25 mouse cellular contexts compared by ENCODE assay signal in genomic region chr3:101073384-101073783, GRCm38 (mm10). TPM values are rescaled to one million over a fixed set of nuclear protein-coding genes. Genes with fewer than 3 reads are reported as not detected.
A peak's percentile ranks its signal among the peaks of the same experiment; 100 is the strongest.
DNase-seq lines count a peak whose midpoint lies in the region; ATAC-seq and TF ChIP-seq lines count a peak whose summit lies in the region.
"Had no signal": no experiment of that assay in that cellular context is flagged by ENCODE, and none has a peak within 500 bp of the region (broad histone marks: within the 10 kb centered on the region; RNA-seq: fewer than 3 reads in every experiment).

No protein-coding gene starts in this region.

- H3K4me3 ChIP-seq in embryonic facial prominence, embryonic 11.5 days (ENCODE audit: low read depth, low read length): no peak overlapping the region
- no peak overlapping the region for H3K4me3 ChIP-seq in embryonic facial prominence, embryonic 10.5 days
- H3K4me3 ChIP-seq in midbrain, embryonic 11.5 days (ENCODE audit: low read depth, low read length): no peak overlapping the region
- H3K4me3 ChIP-seq in midbrain, postnatal 0 days (ENCODE audit: low read depth, low read length): no peak overlapping the region
- H3K4me3 ChIP-seq: heart, adult 2 months; left cerebral cortex, adult 2 months; limb, embryonic 10.5 days; midbrain, embryonic 13.5 days; myocyte; neural tube, embryonic 15.5 days had no signal

- H3K27me3 ChIP-seq in embryonic facial prominence, embryonic 11.5 days (ENCODE audit: control insufficient read depth, insufficient read depth, low read length): no peaks in the 10 kb centered on the region
- no peaks in the 10 kb centered on the region for H3K27me3 ChIP-seq in embryonic facial prominence, embryonic 10.5 days (replicated peaks; ENCODE audit: low read depth, poor library complexity, severe bottlenecking)
- no peaks in the 10 kb centered on the region for H3K27me3 ChIP-seq in midbrain, embryonic 11.5 days (ENCODE audit: control insufficient read depth, insufficient read depth, low read length)
- H3K27me3 ChIP-seq in midbrain, postnatal 0 days (ENCODE audit: insufficient read depth, low read length): no peaks in the 10 kb centered on the region
- H3K27me3 ChIP-seq: midbrain, embryonic 13.5 days; neural tube, embryonic 15.5 days had no signal

- 78% methylated on average over 9 of the region's 9 CpGs for WGBS in embryonic facial prominence, embryonic 11.5 days
- 85% methylated on average over 9 of the region's 9 CpGs for WGBS in embryonic facial prominence, embryonic 10.5 days
- 92% methylated on average over 9 of the region's 9 CpGs for WGBS in midbrain, embryonic 11.5 days
- WGBS in midbrain, postnatal 0 days: 83% methylated on average over 9 of the region's 9 CpGs

- H3K4me1 ChIP-seq in embryonic facial prominence, embryonic 11.5 days (ENCODE audit: control insufficient read depth, insufficient read depth, low read length): peaks cover 3% of the 10 kb centered on the region; the same call in 1 of the 2 replicates
- H3K4me1 ChIP-seq in embryonic facial prominence, embryonic 10.5 days: peaks cover 63% of the 10 kb centered on the region
- peaks cover 35% of the 10 kb centered on the region for H3K4me1 ChIP-seq in midbrain, embryonic 11.5 days (ENCODE audit: control insufficient read depth, insufficient read depth, low read length)
- peaks cover 17% of the 10 kb centered on the region; the same call in 1 of the 2 replicates for H3K4me1 ChIP-seq in midbrain, postnatal 0 days (ENCODE audit: insufficient read depth, low read length)

- no peak overlapping the region for H3K4me2 ChIP-seq in embryonic facial prominence, embryonic 11.5 days (ENCODE audit: low read depth, low read length)
- no peak overlapping the region for H3K4me2 ChIP-seq in midbrain, embryonic 11.5 days
- H3K4me2 ChIP-seq in midbrain, postnatal 0 days (ENCODE audit: low read depth, low read length, poor library complexity, severe bottlenecking): no peak overlapping the region
- H3K4me2 ChIP-seq: hindbrain, embryonic 14.5 days; liver, embryonic 11.5 days; midbrain, embryonic 13.5 days; neural tube, embryonic 15.5 days had no signal

- ATAC-seq in embryonic facial prominence, embryonic 11.5 days (replicated peaks; ENCODE audit: insufficient number of reproducible peaks, low FRiP score, low TSS enrichment, low read depth): no peak
- ATAC-seq in midbrain, embryonic 11.5 days (ENCODE audit: low FRiP score): no peak
- ATAC-seq in midbrain, postnatal 0 days (ENCODE audit: low FRiP score): no peak
- peak; percentile 52 for ATAC-seq in inflammation-experienced regulatory T-cells, adult 6 months
- no peak for ATAC-seq in megakaryocyte progenitor cell, adult 5-6 weeks (replicated peaks; ENCODE audit: poor library complexity)
- ATAC-seq: forebrain, embryonic 14.5 days; midbrain, embryonic 13.5 days had no signal

- H3K36me3 ChIP-seq in embryonic facial prominence, embryonic 11.5 days (replicated peaks; ENCODE audit: control insufficient read depth, insufficient read depth, low read depth, low read length): peaks cover 6% of the 10 kb centered on the region; the same call in 1 of the 2 replicates
- peaks cover 66% of the 10 kb centered on the region for H3K36me3 ChIP-seq in embryonic facial prominence, embryonic 10.5 days (replicated peaks)
- H3K36me3 ChIP-seq in midbrain, embryonic 11.5 days (ENCODE audit: control insufficient read depth, insufficient read depth, low read length): no peaks in the 10 kb centered on the region
- peaks cover 5% of the 10 kb centered on the region; the same call in 1 of the 2 replicates for H3K36me3 ChIP-seq in midbrain, postnatal 0 days (ENCODE audit: insufficient read depth, low read length)

- no peak for TF ChIP-seq CTCF in midbrain, postnatal 0 days (IDR thresholded peaks at IDR 0.05)

- no peaks in the 10 kb centered on the region for H3K9me3 ChIP-seq in embryonic facial prominence, embryonic 11.5 days (replicated peaks; ENCODE audit: control insufficient read depth, low read length)
- no peaks in the 10 kb centered on the region for H3K9me3 ChIP-seq in embryonic facial prominence, embryonic 10.5 days
- H3K9me3 ChIP-seq in midbrain, embryonic 11.5 days (ENCODE audit: control insufficient read depth, low read length): no peaks in the 10 kb centered on the region
- H3K9me3 ChIP-seq in midbrain, postnatal 0 days (ENCODE audit: low read length): no peaks in the 10 kb centered on the region
- H3K9me3 ChIP-seq: limb, embryonic 10.5 days; midbrain, embryonic 13.5 days; neural tube, embryonic 15.5 days had no signal

- no peak overlapping the region for H3K27ac ChIP-seq in embryonic facial prominence, embryonic 11.5 days (replicated peaks; ENCODE audit: low read depth, low read length)
- no peak overlapping the region for H3K27ac ChIP-seq in embryonic facial prominence, embryonic 10.5 days (replicated peaks)
- H3K27ac ChIP-seq in midbrain, embryonic 11.5 days (ENCODE audit: low read depth, low read length): no peak overlapping the region
- H3K27ac ChIP-seq in midbrain, postnatal 0 days (ENCODE audit: low read depth, low read length): no peak overlapping the region
- H3K27ac ChIP-seq: heart, adult 2 months; hindbrain, embryonic 14.5 days; left cerebral cortex, adult 2 months; limb, embryonic 10.5 days; neural tube, embryonic 15.5 days had no signal

- no peak overlapping the region for H3K9ac ChIP-seq in embryonic facial prominence, embryonic 11.5 days (replicated peaks; ENCODE audit: low read length)
- no peak overlapping the region for H3K9ac ChIP-seq in midbrain, embryonic 11.5 days (ENCODE audit: low read length)
- no peak overlapping the region for H3K9ac ChIP-seq in midbrain, postnatal 0 days (replicated peaks; ENCODE audit: low read length, poor library complexity, severe bottlenecking)
- H3K9ac ChIP-seq: hindbrain, embryonic 14.5 days; midbrain, embryonic 13.5 days; neural tube, embryonic 15.5 days had no signal

- DNase-seq in embryonic facial prominence, embryonic 11.5 days (ENCODE audit: low spot score): peak; percentile 12
- DNase-seq in embryonic facial prominence, embryonic 10.5 days (ENCODE audit: low spot score): no peak
- peak; percentile 14 for DNase-seq in midbrain, embryonic 11.5 days (ENCODE audit: low spot score, missing footprints)
- DNase-seq in midbrain, postnatal 0 days (ENCODE audit: low spot score): no peak
- DNase-seq in ZHBTc4 (ENCODE audit: low read depth, low spot score): peak; percentile 23
- no peak for DNase-seq in natural killer cell, adult 2 months (ENCODE audit: low spot score in 2 of 2)
- DNase-seq: adrenal gland, adult 8-10 months; cerebellum, adult 9-11 months; gastrocnemius, postnatal 25 days; heart, adult 2 months; heart, postnatal 36 days; kidney, adult 11 months; kidney, postnatal 25 days; lung, adult 2 months; right cerebral cortex, postnatal 4 days had no signal

RNA-seq across cellular contexts. Expression of gene Ptgfrn, which starts 36.7 kb away (rescaled TPM):
- 4.8 and 6.5 TPM in 2 replicates for polyA plus RNA-seq in embryonic facial prominence, embryonic 11.5 days (2014; fragmentation: Nextera tagmentation; extraction: Ambion mirVana)
- 3.9 and 4.1 TPM in 2 replicates for polyA plus RNA-seq in embryonic facial prominence, embryonic 10.5 days (2016; fragmentation: Nextera tagmentation; extraction: Ambion mirVana)
- 2.3 and 2.6 TPM in 2 replicates for polyA plus RNA-seq in midbrain, embryonic 11.5 days (2014; fragmentation: Nextera tagmentation; extraction: Ambion mirVana)
- 53.9 and 58.5 TPM in 2 replicates for total RNA-seq in midbrain, postnatal 0 days (2014; rRNA removed)
- 3.7 and 3.8 TPM in 2 replicates for polyA plus RNA-seq in midbrain, postnatal 0 days (2015; fragmentation: Nextera tagmentation; extraction: Ambion mirVana)
- polyA plus RNA-seq in inflammation-experienced regulatory T-cells, adult 6 months (2017; shearing (Covaris generic)): 1 to 10 TPM in 2 of 3 experiments, under 1 TPM in 1; 0.55 to 2.4 (median 1.0) TPM
- 0.02 and 0.05 TPM in 2 replicates for total RNA-seq in megakaryocyte progenitor cell, adult 5-6 weeks (2015)
- total RNA-seq in megakaryocyte progenitor cell, adult 5-6 weeks (2017): 0.12 TPM in 1 of 2 replicates, not detected in the other

RNA-seq across cellular contexts. Expression of gene Cd101, which starts 44.0 kb away (rescaled TPM):
- not detected in 2 replicates for polyA plus RNA-seq in embryonic facial prominence, embryonic 11.5 days (2014; fragmentation: Nextera tagmentation; extraction: Ambion mirVana)
- polyA plus RNA-seq in embryonic facial prominence, embryonic 10.5 days (2016; fragmentation: Nextera tagmentation; extraction: Ambion mirVana): 0.09 TPM in 1 of 2 replicates, not detected in the other
- polyA plus RNA-seq in midbrain, embryonic 11.5 days (2014; fragmentation: Nextera tagmentation; extraction: Ambion mirVana): not detected in 2 replicates
- total RNA-seq in midbrain, postnatal 0 days (2014; rRNA removed): 0.44 TPM in 1 of 2 replicates, not detected in the other
- 0.07 TPM in 1 of 2 replicates, not detected in the other for polyA plus RNA-seq in midbrain, postnatal 0 days (2015; fragmentation: Nextera tagmentation; extraction: Ambion mirVana)
- polyA plus RNA-seq in inflammation-experienced regulatory T-cells, adult 6 months (2017; shearing (Covaris generic)): 10 to 100 TPM; 10.9 to 26.5 (median 26.5) TPM
- 0.20 TPM in 1 of 2 replicates, not detected in the other for total RNA-seq in megakaryocyte progenitor cell, adult 5-6 weeks (2015)
- total RNA-seq in megakaryocyte progenitor cell, adult 5-6 weeks (2017): 0.41 and 0.42 TPM in 2 replicates
- polyA plus RNA-seq: forebrain, embryonic 14.5 days; liver, embryonic 11.5 days; midbrain, embryonic 13.5 days; myocyte; neural tube, embryonic 15.5 days had no signal

Comparison
In these comparisons a context has a peak if more than half of its experiments do, and no peak if none do; other contexts are left out.
1. DNase-seq: peak in embryonic facial prominence, embryonic 11.5 days (single experiment), midbrain, embryonic 11.5 days (single experiment) and ZHBTc4 (single experiment); none in embryonic facial prominence, embryonic 10.5 days (single experiment), midbrain, postnatal 0 days (single experiment) and natural killer cell, adult 2 months (0 of 2).
2. RNA of gene Cd101, which starts 44.0 kb away (polyA plus RNA-seq): 10.9 to 26.5 TPM in inflammation-experienced regulatory T-cells, adult 6 months; 0.07 TPM in midbrain, postnatal 0 days, not detected in midbrain, embryonic 11.5 days, not detected in embryonic facial prominence, embryonic 11.5 days and 0.09 TPM in embryonic facial prominence, embryonic 10.5 days; every median in the first group is over 10 times any median in the second.